Mouse (Mus musculus) retina, embryonic 14.5 days (tissue): ENCODE measurements around the gene Iqgap3.

Experiments used
- DNase-seq: peaks from one replicate; pipeline ENCODE4 v3.0.0-alpha.2; 2015; ENCODE audit warnings: low spot score

Iqgap3 gene

GRCm38 (mm10) chr3:88150999-88151364, 69.2 kb downstream of the Iqgap3 start:
- no peak for DNase-seq

GRCm38 (mm10) chr3:88152056-88152455, 70.3 kb downstream of the Iqgap3 start:
- peak; percentile 57 for DNase-seq

- no peak for DNase-seq
These were observed 71.7 kb downstream of the Iqgap3 start for GRCm38 (mm10) chr3:88153290-88154011.

- no peak for DNase-seq
These were observed 72.5 kb downstream of the Iqgap3 start for GRCm38 (mm10) chr3:88154236-88154635.

GRCm38 (mm10) chr3:88156817-88157216, 75.0 kb downstream of the Iqgap3 start:
- DNase-seq, result no peak

GRCm38 (mm10) chr3:88157771-88158597, 76.2 kb downstream of the Iqgap3 start:
- DNase-seq, result peak; percentile 77

- no peak for DNase-seq
These were observed 77.2 kb downstream of the Iqgap3 start for GRCm38 (mm10) chr3:88158991-88159390.

- DNase-seq, result no peak
These were observed 79.1 kb downstream of the Iqgap3 start for GRCm38 (mm10) chr3:88160856-88161255.

GRCm38 (mm10) chr3:88162259-88162658, 80.5 kb downstream of the Iqgap3 start:
- no peak for DNase-seq

GRCm38 (mm10) chr3:88162811-88163210, 81.0 kb downstream of the Iqgap3 start:
- no peak for DNase-seq

- no peak for DNase-seq
These were observed 82.1 kb downstream of the Iqgap3 start for GRCm38 (mm10) chr3:88163847-88164246.

- DNase-seq, result no peak
These were observed 82.5 kb downstream of the Iqgap3 start for GRCm38 (mm10) chr3:88164263-88164662.

GRCm38 (mm10) chr3:88166056-88166455, 84.3 kb downstream of the Iqgap3 start:
- no peak for DNase-seq

GRCm38 (mm10) chr3:88170361-88170760, 88.6 kb downstream of the Iqgap3 start:
- no peak for DNase-seq
